Mouse (Mus musculus): ENCODE data around the gene Slc25a20. TPM values are rescaled to one million over a fixed set of nuclear protein-coding genes. Genes with fewer than 3 reads are reported as not detected.

Gene Slc25a20
- polyA plus RNA-seq, 1 experiment from 2014 or later: 57.1 TPM

DNA sequence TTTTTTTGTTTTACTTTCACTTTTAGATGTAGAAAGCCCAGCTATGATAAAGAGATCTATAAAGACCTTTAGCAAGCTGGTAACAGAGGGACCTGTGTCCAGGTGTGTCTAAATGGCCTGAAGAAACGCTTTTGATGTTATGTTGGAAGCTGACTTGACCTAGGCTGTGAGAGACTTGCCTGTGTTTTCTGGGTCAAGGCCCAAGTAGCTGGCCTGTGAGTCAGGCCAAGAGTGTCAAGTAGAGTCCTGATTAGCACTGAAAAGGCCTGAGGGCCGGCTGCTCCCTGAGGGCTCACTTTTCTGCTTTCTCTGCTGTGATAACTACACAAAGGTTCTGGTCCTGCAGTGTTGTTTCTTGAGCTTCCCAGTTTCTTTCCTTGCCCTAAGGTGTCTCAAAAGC lies 25.8 kb downstream of the Slc25a20 start:
- no peak overlapping the region for H3K4me3 ChIP-seq
- H3K9ac ChIP-seq: no peak overlapping the region
- peaks cover 15% of the 10 kb centered on the region; the same call in 1 of the 2 replicates for H3K4me1 ChIP-seq (replicated peaks)
- no peaks in the 10 kb centered on the region for H3K9me3 ChIP-seq (replicated peaks)
- H3K27ac ChIP-seq (ENCODE audit: poor library complexity, severe bottlenecking): no peak overlapping the region
- 64% methylated on average over 2 of the region's 2 CpGs for WGBS
- H3K36me3 ChIP-seq: peaks cover 20% of the 10 kb centered on the region
- no peak for ATAC-seq (ENCODE audit: insufficient number of reproducible peaks, low FRiP score)
- no peaks in the 10 kb centered on the region for H3K27me3 ChIP-seq (replicated peaks)
- H3K4me2 ChIP-seq: no peak overlapping the region

DNA sequence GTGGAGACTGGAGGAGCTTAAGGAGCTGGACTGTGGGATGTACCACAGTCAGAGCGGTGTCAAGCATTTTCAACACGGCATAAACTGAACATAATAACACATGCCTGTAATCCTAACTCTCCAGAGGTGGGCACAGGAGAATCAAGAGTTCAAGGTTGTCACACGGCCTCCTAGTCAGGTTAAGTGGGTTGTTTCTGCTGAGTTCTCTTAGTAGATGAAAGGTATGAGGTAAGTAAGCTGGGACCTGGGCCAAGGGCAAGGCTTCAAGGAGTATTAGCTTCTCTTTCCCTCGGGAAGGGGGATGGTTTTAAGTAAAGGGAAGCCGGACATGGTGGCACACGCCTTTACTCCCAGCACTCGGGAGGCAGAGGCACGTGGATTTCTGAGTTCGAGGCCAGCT lies 26.6 kb downstream of the Slc25a20 start:
- no peaks in the 10 kb centered on the region for H3K27me3 ChIP-seq (replicated peaks)
- 75% methylated on average over 9 of the region's 9 CpGs for WGBS
- H3K9ac ChIP-seq: no peak overlapping the region
- no peak for ATAC-seq (ENCODE audit: insufficient number of reproducible peaks, low FRiP score)
- peaks cover 12% of the 10 kb centered on the region for H3K36me3 ChIP-seq
- H3K4me3 ChIP-seq: no peak overlapping the region
- no peak overlapping the region for H3K4me2 ChIP-seq
- H3K27ac ChIP-seq (ENCODE audit: poor library complexity, severe bottlenecking): no peak overlapping the region
- peaks cover 21% of the 10 kb centered on the region for H3K4me1 ChIP-seq (replicated peaks)
- H3K9me3 ChIP-seq (replicated peaks): no peaks in the 10 kb centered on the region

DNA sequence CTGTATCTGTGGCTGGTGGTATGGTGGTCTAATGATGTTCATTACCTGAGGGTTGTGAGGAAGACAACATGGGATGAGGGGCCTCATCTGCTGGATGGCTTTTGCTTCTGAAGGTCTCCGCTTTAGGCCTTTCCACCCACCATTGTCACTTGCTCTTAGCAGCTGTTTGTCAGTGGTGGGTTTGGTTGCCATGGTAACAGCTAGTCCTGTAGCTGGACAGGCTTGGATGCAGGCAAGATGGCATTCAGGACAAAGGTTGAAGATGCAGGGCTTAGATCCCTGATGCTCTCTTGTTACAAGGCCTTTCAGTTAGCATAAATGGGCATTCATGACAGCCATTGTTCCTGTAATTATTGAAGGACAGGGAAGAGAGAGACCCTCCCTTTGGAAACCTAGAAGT lies 27.2 kb downstream of the Slc25a20 start, which contains the start of gene Prkar2a:
Gene Prkar2a, plus strand, starts transcription at position 209 of the 400 bp plus-strand sequence.
- peaks cover 27% of the 10 kb centered on the region for H3K4me1 ChIP-seq (replicated peaks)
- no peak within 1 kb of the TSS for H3K9ac ChIP-seq
- H3K9me3 ChIP-seq (replicated peaks): no peaks in the 10 kb centered on the region
- ATAC-seq (ENCODE audit: insufficient number of reproducible peaks, low FRiP score): no peak
- peaks cover 8% of the 10 kb centered on the region for H3K36me3 ChIP-seq
- 88% methylated on average over 1 of the region's 1 CpGs for WGBS
- H3K4me2 ChIP-seq: no peak within 1 kb of the TSS
- no peaks in the 10 kb centered on the region for H3K27me3 ChIP-seq (replicated peaks)
- no peak within 1 kb of the TSS for H3K4me3 ChIP-seq
- no peak within 1 kb of the TSS for H3K27ac ChIP-seq (ENCODE audit: poor library complexity, severe bottlenecking)

DNA sequence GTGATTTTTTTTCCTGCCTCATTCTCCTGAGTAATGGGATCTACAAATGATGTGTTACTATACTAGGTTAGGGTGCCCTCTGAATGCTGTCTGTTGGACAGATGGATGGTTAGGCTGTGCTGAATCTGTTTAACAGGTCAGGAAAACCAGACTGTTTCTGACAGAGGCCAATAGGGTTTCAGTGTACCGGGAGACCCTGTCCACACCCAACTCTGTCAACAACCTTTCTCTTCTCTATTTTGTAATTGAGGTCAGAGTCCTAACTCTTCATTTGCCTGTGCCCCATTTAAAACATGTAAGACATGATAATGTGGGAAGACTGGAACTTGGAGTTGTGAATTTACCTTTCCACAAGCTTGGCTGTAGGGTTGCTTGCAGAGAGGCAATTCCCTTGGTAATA lies 28.1 kb downstream of the Slc25a20 start:
- WGBS: 83% methylated on average over 1 of the region's 1 CpGs
- no peaks in the 10 kb centered on the region for H3K27me3 ChIP-seq (replicated peaks)
- H3K4me3 ChIP-seq: no peak overlapping the region
- H3K4me2 ChIP-seq: no peak overlapping the region
- no peaks in the 10 kb centered on the region for H3K9me3 ChIP-seq (replicated peaks)
- no peak overlapping the region for H3K9ac ChIP-seq
- H3K4me1 ChIP-seq (replicated peaks): peaks cover 29% of the 10 kb centered on the region
- no peak for ATAC-seq (ENCODE audit: insufficient number of reproducible peaks, low FRiP score)
- H3K36me3 ChIP-seq: peaks cover 5% of the 10 kb centered on the region
- H3K27ac ChIP-seq (ENCODE audit: poor library complexity, severe bottlenecking): no peak overlapping the region

DNA sequence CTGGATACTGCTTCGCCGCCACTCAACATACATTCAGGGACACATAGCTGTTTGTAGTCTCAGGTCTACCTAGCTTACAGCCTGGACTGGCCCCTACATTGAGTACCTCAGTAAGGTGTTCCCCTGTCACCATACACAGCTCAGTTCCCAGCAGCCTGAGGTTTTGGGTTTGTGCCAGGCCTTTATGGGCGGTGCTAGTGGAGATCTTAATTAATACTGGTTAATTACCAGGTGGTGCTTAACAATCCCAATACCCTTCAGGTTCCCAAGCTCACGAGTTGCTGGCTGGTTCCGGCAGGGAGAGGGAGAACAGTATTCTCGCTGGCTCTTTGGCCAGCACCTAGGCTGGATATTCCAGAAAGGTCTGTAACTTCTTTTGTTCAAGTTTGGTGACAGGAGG lies 29.0 kb downstream of the Slc25a20 start:
- no peaks in the 10 kb centered on the region for H3K27me3 ChIP-seq (replicated peaks)
- no peak overlapping the region for H3K4me2 ChIP-seq
- no peaks in the 10 kb centered on the region; the same call in 1 of the 2 replicates for H3K36me3 ChIP-seq
- WGBS: 80% methylated on average over 6 of the region's 6 CpGs
- H3K4me1 ChIP-seq (replicated peaks): peaks cover 29% of the 10 kb centered on the region
- H3K27ac ChIP-seq (ENCODE audit: poor library complexity, severe bottlenecking): no peak overlapping the region
- no peaks in the 10 kb centered on the region for H3K9me3 ChIP-seq (replicated peaks)
- no peak overlapping the region for H3K9ac ChIP-seq
- H3K4me3 ChIP-seq: no peak overlapping the region
- no peak for ATAC-seq (ENCODE audit: insufficient number of reproducible peaks, low FRiP score)

DNA sequence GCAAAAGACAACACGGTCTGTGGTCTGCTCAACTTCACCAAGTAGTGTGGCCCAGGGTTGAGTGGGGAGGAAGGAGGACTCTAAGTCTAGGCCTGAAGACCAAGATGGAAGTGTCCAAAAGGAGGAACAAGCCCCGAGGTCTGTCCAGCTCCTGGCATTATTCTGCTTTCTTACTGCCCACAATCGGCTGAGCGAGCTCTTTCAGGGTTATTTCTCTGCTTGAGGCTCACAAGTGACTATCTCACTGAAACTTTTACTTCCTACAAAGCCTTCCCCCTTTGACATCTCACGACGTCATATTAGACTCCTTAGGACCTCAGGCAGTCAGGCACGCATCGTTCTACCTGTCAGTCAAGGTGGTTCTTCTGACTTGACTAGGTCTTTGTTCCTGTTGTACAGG lies 29.5 kb downstream of the Slc25a20 start:
- no peak overlapping the region for H3K27ac ChIP-seq (ENCODE audit: poor library complexity, severe bottlenecking)
- WGBS: 64% methylated on average over 8 of the region's 8 CpGs
- no peaks in the 10 kb centered on the region for H3K27me3 ChIP-seq (replicated peaks)
- peaks cover 26% of the 10 kb centered on the region for H3K4me1 ChIP-seq (replicated peaks)
- H3K4me2 ChIP-seq: peak overlapping the region; percentile 96
- ATAC-seq (ENCODE audit: insufficient number of reproducible peaks, low FRiP score): no peak; the same call in 1 of the 2 replicates
- H3K4me3 ChIP-seq: peak overlapping the region; percentile 76
- H3K9ac ChIP-seq: peak overlapping the region; percentile 82
- no peaks in the 10 kb centered on the region for H3K9me3 ChIP-seq (replicated peaks)
- H3K36me3 ChIP-seq: no peaks in the 10 kb centered on the region; the same call in 1 of the 2 replicates

DNA sequence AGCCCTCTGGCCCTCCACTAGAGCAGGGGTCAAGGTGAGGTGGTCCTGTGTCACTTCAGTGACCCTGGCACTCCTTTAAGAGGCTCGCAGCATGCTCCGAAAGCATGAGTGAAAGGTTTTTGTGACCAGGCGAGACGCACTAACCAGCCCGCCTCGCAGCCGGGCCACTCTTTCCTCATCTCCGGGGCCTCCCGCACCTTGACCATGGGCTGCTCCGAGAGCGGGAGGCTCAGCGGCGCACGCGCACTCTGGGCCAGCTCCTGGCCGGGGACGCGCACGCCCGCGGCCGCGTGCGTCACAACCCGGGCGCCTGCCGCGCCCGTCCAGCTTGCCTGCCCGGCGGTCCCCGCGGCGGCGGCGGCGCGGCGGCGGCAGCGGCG lies 29.9 kb downstream of the Slc25a20 start:
- WGBS: under 1% methylated on average over 41 of the region's 42 CpGs

DNA sequence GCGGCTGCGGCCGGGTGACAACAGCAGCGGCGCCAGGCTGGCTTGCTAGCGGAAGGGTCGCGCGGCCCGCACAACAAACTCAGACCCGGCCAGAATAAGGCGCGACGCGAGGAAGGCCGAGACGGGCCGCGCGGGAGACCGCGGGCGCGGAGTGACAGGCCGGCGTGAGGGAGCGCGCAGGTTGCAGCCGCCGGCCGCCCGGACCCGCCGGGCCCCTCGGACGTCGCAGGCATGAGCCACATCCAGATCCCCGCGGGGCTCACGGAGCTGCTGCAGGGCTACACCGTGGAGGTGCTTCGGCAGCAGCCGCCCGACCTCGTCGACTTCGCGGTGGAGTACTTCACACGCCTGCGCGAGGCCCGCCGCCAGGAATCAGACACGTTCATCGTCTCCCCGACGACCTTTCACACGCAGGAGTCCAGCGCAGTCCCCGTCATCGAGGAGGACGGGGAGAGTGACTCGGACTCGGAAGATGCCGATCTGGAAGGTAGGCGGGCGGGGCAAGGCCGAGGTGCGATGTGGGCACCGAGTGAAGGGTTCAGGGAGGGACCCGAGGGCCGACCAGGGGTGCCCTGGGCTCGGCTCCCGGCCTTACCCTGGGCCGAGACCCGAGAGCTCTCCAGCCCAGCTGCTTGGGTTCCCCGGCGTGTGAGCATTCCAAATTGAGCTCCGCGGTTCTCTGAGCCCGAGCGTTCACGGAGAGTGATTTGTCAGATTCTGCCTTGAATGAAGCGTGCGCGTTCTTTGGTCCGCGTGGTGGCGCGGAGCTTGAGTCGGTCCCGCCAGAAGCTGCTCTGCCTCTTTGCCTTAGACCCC lies 30.5 kb downstream of the Slc25a20 start:
- H3K36me3 ChIP-seq: no peaks in the 10 kb centered on the region; the same call in 1 of the 2 replicates
- H3K4me3 ChIP-seq: peak overlapping the region; percentile 76
- peaks cover 19% of the 10 kb centered on the region for H3K4me1 ChIP-seq (replicated peaks)
- H3K27ac ChIP-seq (ENCODE audit: poor library complexity, severe bottlenecking): peak overlapping the region; percentile 52
- WGBS: under 1% methylated on average over 92 of the region's 92 CpGs
- H3K9me3 ChIP-seq (replicated peaks): no peaks in the 10 kb centered on the region
- H3K27me3 ChIP-seq (replicated peaks): no peaks in the 10 kb centered on the region
- peak; percentile 60 for ATAC-seq (ENCODE audit: insufficient number of reproducible peaks, low FRiP score)
- H3K9ac ChIP-seq: peak overlapping the region; percentile 82
- H3K4me2 ChIP-seq: peak overlapping the region; percentile 96

More for the DNA sequence above, 29.9 kb downstream of the Slc25a20 start:
- Histone ChIP-seq H3K4me3 (peak overlapping the region; percentile 76), H3K9me3 (replicated peaks) (no peaks in the 10 kb centered on the region), H3K9ac (peak overlapping the region; percentile 82), H3K27ac (ENCODE audit: poor library complexity, severe bottlenecking) (peak overlapping the region; percentile 52), H3K27me3 (replicated peaks) (no peaks in the 10 kb centered on the region), H3K36me3 (no peaks in the 10 kb centered on the region; the same call in 1 of the 2 replicates), H3K4me1 (replicated peaks) (peaks cover 21% of the 10 kb centered on the region), H3K4me2 (peak overlapping the region; percentile 96)
- ATAC-seq (ENCODE audit: insufficient number of reproducible peaks, low FRiP score): peak; percentile 89

DNA sequence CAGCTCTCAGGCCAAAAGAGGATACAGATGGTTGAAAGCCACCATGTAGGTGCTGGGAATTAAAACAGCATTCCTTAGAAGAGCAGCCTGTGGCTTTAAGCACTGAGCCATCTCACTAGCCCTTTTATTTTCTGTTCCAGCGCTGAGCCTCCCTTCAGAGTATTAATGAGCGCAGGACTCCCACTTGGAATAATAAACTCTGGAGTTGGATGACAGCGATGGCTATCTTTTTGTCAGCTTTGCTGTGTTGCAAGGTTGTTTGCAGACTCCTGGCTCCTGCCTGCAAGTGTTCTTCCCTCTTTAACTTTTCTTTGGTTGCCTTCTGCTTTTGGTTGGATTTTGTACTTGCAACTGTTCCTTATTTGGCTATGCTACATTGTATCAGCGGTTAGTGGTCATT lies 32.1 kb downstream of the Slc25a20 start:
- peaks cover 15% of the 10 kb centered on the region for H3K4me1 ChIP-seq (replicated peaks)
- no peak overlapping the region for H3K4me3 ChIP-seq
- no peaks in the 10 kb centered on the region for H3K27me3 ChIP-seq (replicated peaks)
- no peak overlapping the region for H3K9ac ChIP-seq
- H3K9me3 ChIP-seq (replicated peaks): no peaks in the 10 kb centered on the region
- no peak for ATAC-seq (ENCODE audit: insufficient number of reproducible peaks, low FRiP score)
- H3K27ac ChIP-seq (ENCODE audit: poor library complexity, severe bottlenecking): no peak overlapping the region
- peak overlapping the region; percentile 22 for H3K4me2 ChIP-seq
- H3K36me3 ChIP-seq: peaks cover 4% of the 10 kb centered on the region; the same call in 1 of the 2 replicates
- 81% methylated on average over 4 of the region's 4 CpGs for WGBS

DNA sequence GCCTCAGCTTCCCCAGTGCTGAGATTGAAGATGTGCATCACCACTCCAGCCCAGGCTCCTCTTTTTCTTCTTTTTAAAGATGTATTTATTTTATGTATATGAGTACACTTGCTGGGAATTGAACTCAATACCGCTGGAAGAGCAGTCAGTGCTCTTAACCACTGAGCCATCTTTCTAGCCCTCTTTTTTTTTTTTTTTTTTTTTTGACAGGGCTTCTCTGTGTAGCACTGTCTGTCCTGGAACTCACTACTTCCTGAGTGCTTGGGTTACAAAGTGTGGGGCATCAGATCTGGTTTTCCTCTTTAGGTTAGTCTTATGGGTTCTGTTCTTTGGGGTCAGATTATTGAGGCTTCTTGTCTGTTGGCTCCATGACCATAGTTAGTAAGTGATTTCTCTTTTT lies 32.6 kb downstream of the Slc25a20 start:
- no peak for ATAC-seq (ENCODE audit: insufficient number of reproducible peaks, low FRiP score)
- Histone ChIP-seq H3K4me3 (no peak overlapping the region), H3K36me3 (peaks cover 4% of the 10 kb centered on the region; the same call in 1 of the 2 replicates), H3K27ac (ENCODE audit: poor library complexity, severe bottlenecking) (no peak overlapping the region), H3K4me1 (replicated peaks) (peaks cover 15% of the 10 kb centered on the region), H3K9me3 (replicated peaks) (no peaks in the 10 kb centered on the region), H3K27me3 (replicated peaks) (no peaks in the 10 kb centered on the region), H3K4me2 (0 out of 2 replicates have a peak overlapping the region, but pooled peaks have one; percentile 22), H3K9ac (no peak overlapping the region)
- 67% methylated on average over 1 of the region's 1 CpGs for WGBS

DNA sequence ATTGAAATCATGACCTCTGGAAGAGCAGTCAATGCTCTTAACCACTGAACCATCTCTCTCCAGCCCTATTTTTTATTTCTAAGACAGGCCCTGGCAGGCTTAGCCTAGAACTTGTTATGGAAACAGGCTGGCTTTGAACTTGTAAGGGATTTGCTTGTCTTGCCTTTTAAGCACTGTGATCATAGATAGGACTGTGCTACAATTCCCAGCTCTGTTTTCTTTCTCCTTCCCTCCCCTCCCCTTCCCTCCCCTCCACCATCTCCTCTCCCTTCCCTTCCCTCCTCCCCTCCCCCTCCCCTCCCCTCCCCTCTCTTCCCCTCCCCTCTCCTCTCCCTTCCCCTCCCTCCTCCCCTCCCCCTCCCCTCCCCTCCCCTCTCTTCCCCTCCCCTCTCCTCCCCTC lies 40.6 kb downstream of the Slc25a20 start:
- Histone ChIP-seq H3K9me3 (replicated peaks) (no peaks in the 10 kb centered on the region), H3K27me3 (replicated peaks) (no peaks in the 10 kb centered on the region), H3K4me3 (no peak overlapping the region), H3K27ac (ENCODE audit: poor library complexity, severe bottlenecking) (no peak overlapping the region), H3K36me3 (0 out of 2 replicates have a peak, but pooled peaks cover 4% of the 10 kb centered on the region), H3K9ac (no peak overlapping the region), H3K4me1 (replicated peaks) (peaks cover 29% of the 10 kb centered on the region), H3K4me2 (no peak overlapping the region)
- no peak for ATAC-seq (ENCODE audit: insufficient number of reproducible peaks, low FRiP score)

Measured in heart, embryonic 12.5 days (tissue).